Mouse (Mus musculus): Measurements from ENCODE around the gene Map2k7.

GRCm38 (mm10) chr8:4275275-4276110, 37.0 kb downstream of the Map2k7 start, which contains the start of gene Timm44:
- TF ChIP-seq CTCF (IDR thresholded peaks at IDR 0.05; ENCODE audit: extremely low read depth, insufficient read length, insufficient replicate concordance, low read depth, low read length) (0 out of 2 replicates have a peak, but pooled peaks have one; percentile 21), POLR2A (IDR thresholded peaks at IDR 0.05; ENCODE audit: low read depth, low read length) (peak; percentile 72)
